Mouse (Mus musculus) midbrain, postnatal 0 days (tissue): Measurements from ENCODE around the gene Angptl4. TPM values are rescaled to one million over a fixed set of nuclear protein-coding genes. Genes with fewer than 3 reads are reported as not detected.

Experiments
- ATAC-seq: fragments of 200-750 bp; cut with Nextera tagmentation; 2 replicates; pipeline ENCODE4 v1.8.0; 2017; ENCODE audit warnings: moderate number of reproducible peaks, mild to moderate bottlenecking, moderate TSS enrichment, moderate library complexity; ENCODE audit not compliant: low FRiP score
- DNase-seq: peaks from one replicate; pipeline ENCODE4 v3.0.0-alpha.2; 2015; ENCODE audit warnings: low spot score
- H3K27ac ChIP-seq: fragments of 300-500 bp; sonication (generic); 2 replicates; pipeline ENCODE4 v1.5.1; 2014; ENCODE audit warnings: low read depth, mild to moderate bottlenecking, low read length, mixed read lengths
- H3K27me3 ChIP-seq: fragments of 300-500 bp; sonication (generic); 2 replicates; pipeline ENCODE4 v1.6.1; 2014; ENCODE audit warnings: low read length, control low read depth, mixed read lengths; ENCODE audit not compliant: insufficient read depth
- H3K36me3 ChIP-seq: fragments of 300-500 bp; sonication (generic); 2 replicates; pipeline ENCODE4 v1.6.1; 2014; ENCODE audit warnings: low read length, control low read depth, mixed read lengths; ENCODE audit not compliant: insufficient read depth
- H3K4me1 ChIP-seq: fragments of 300-500 bp; sonication (generic); 2 replicates; pipeline ENCODE4 v1.6.1; 2014; ENCODE audit warnings: mild to moderate bottlenecking, control low read depth, antibody characterized with exemption, low read length, mixed read lengths; ENCODE audit not compliant: insufficient read depth
- H3K4me2 ChIP-seq: fragments of 300-500 bp; sonication (generic); 2 replicates; pipeline ENCODE4 v1.6.1; 2014; ENCODE audit warnings: low read depth, mild to moderate bottlenecking, low read length, mixed read lengths; ENCODE audit not compliant: poor library complexity, severe bottlenecking
- H3K4me3 ChIP-seq: fragments of 300-500 bp; sonication (generic); 2 replicates; pipeline ENCODE4 v1.5.1; 2014; ENCODE audit warnings: low read depth, mild to moderate bottlenecking, low read length, moderate library complexity
- H3K9ac ChIP-seq: fragments of 300-500 bp; sonication (generic); replicated peaks from 2 replicates; pipeline ENCODE4 v1.6.1; 2014; ENCODE audit warnings: mild to moderate bottlenecking, low read length, moderate library complexity, mixed read lengths; ENCODE audit not compliant: poor library complexity, severe bottlenecking
- H3K9me3 ChIP-seq: fragments of 300-500 bp; sonication (generic); 2 replicates; pipeline ENCODE4 v1.6.1; 2016; ENCODE audit warnings: low read length, control low read depth
- CTCF ChIP-seq: IDR thresholded peaks from 2 replicates; pipeline ENCODE4 v1.5.1; 2016; ENCODE audit warnings: antibody characterized with exemption, mild to moderate bottlenecking
- WGBS: fragments of 180-500 bp; shearing (Covaris S2); extraction: QIAGEN DNeasy Blood & Tissue Kit; methylation state at CpG from one replicate; pipeline ENCODE4 v1.1.7; 2014; 5-methylcytosine and 5-hydroxymethylcytosine counted together
- polyA plus RNA-seq: library from polyadenylated mRNA; unstranded; fragments of >200 nt; fragmentation: Nextera tagmentation; extraction: Ambion mirVana; gene quantifications from 2 replicates; pipeline ENCODE4 v1.2.1, GENCODE M21; 2015
- total RNA-seq: library from RNA; depleted of rRNA; stranded (reverse); fragments of >200 nt; gene quantifications from 2 replicates; pipeline ENCODE4 v1.2.3, GENCODE M21; 2014

The Angptl4 gene
- total and polyA plus RNA-seq, 2 experiments from 2014 or later = 22.5 to 27.5 TPM

DNA sequence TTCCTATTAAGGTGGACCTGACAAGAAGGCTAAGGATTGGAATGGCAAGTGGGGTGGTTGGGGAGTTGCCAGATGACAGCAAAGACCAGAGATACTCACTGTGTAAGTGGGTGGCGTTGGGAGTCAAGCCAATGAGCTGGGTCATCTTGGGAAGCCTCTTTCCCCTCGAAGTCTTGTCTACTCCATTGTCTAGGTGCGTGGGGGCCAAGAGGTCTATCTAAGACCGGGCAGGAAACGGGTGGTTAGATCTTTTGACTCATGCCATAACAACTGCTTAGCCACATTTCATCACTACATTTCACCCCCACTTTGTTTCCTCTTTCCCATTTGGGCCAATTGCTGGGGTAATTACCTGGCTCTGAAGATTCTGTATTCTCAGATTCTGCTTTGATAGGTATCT is 1.2 kb downstream of the Angptl4 start:
- ATAC-seq = no peak
- H3K4me2 ChIP-seq = peak overlapping the region; percentile 79
- WGBS = 80% methylated on average over 5 of the region's 5 CpGs

DNA sequence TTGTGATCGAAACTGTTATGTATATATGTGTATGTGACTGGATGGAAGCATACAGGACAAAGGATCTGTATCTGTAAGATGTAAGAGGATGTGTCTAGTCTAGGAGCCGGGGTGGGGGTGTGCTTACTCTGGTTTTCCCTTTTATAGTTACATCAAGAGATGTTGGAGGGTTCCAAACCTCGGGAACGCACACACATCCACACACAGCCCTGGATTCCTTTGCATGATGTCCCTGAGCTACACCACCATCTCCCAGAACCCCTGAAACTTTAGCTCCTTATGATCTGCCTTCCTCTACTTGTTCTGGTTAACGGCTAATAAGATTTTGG is 1.7 kb downstream of the Angptl4 start:
- Histone ChIP-seq H3K36me3 (peaks cover 7% of the 10 kb centered on the region; the same call in 1 of the 2 replicates), H3K9me3 (no peaks in the 10 kb centered on the region), H3K4me2 (peak overlapping the region; percentile 79), H3K9ac (no peak overlapping the region), H3K27ac (peak overlapping the region; percentile 52), H3K27me3 (no peaks in the 10 kb centered on the region), H3K4me3 (no peak overlapping the region), H3K4me1 (peaks cover 9% of the 10 kb centered on the region; the same call in 1 of the 2 replicates)
- DNase-seq = no peak
- WGBS = 87% methylated on average over 5 of the region's 5 CpGs
- no peak for TF ChIP-seq CTCF
- ATAC-seq = no peak

More for the DNA sequence above, 1.2 kb downstream of the Angptl4 start:
- Histone ChIP-seq H3K4me3 (peak overlapping the region; percentile 43), H3K4me1 (peaks cover 9% of the 10 kb centered on the region; the same call in 1 of the 2 replicates), H3K9me3 (no peaks in the 10 kb centered on the region), H3K36me3 (peaks cover 4% of the 10 kb centered on the region; the same call in 1 of the 2 replicates), H3K9ac (0 out of 2 replicates have a peak overlapping the region, but pooled peaks have one; percentile 55), H3K27ac (peak overlapping the region; percentile 52), H3K27me3 (no peaks in the 10 kb centered on the region)
- no peak for TF ChIP-seq CTCF
- no peak for DNase-seq

DNA sequence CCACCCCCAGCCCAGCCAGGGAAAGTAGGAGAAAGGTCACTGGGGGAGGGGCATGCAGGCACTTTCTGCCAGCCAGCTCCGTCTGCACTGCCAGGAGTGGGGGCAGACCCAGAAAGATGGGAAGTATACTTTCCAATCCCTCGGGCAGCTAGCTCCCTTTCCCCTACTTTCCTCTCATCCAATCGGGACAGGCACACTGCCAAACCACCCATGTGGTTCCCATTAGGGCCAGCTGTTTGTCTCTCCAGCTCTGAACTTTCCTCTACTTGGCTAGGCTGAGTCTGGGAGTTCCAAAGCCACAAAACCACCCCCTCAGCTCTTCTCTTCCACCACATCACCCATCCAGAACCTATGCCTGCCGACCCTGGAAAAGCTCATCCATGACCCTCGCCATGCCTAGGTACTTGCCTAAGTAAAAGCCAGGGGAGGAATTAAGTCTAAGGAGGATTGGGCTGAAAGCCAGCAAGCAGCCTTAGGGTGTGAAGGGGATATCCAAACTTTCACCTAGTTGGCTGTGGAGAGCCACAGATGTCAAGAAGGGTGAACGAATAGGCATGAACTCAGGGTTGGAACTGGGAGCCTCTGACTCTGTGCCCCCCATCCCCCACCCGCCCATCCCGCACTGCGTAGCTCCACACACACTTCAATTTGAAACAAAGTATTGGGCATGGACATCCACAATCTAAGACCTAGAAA is 2.2 kb downstream of the Angptl4 start:
- DNase-seq = peak; percentile 91
- Histone ChIP-seq H3K4me3 (no peak overlapping the region), H3K4me1 (peaks cover 9% of the 10 kb centered on the region; the same call in 1 of the 2 replicates), H3K36me3 (peaks cover 7% of the 10 kb centered on the region; the same call in 1 of the 2 replicates), H3K27me3 (no peaks in the 10 kb centered on the region), H3K9ac (no peak overlapping the region), H3K4me2 (peak overlapping the region; percentile 79), H3K27ac (peak overlapping the region; percentile 52; the same call in 1 of the 2 replicates), H3K9me3 (no peaks in the 10 kb centered on the region)
- ATAC-seq = peak; percentile 75
- 59% methylated on average over 8 of the region's 9 CpGs for WGBS
- TF ChIP-seq CTCF = no peak

DNA sequence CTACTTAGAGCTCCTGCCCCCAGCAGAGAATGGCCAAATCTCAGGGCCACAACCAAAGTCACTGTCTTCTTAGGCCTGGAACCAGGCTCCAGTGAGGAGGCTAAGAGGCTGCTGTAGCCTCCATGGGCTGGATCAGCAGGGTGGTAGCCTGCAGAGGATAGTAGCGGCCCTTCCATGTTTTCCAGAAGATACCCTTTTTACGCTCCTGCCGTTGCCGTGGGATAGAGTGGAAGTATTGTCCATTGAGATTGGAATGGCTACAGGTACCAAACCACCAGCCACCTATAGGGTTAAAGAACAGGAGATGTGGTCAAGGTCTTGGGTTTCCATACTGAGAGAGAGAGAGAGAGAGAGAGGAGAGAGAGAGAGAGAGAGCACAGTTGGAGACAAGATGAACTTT is 6.3 kb downstream of the Angptl4 start:
- Histone ChIP-seq H3K36me3 (peaks cover 7% of the 10 kb centered on the region; the same call in 1 of the 2 replicates), H3K27ac (no peak overlapping the region), H3K9ac (no peak overlapping the region), H3K27me3 (no peaks in the 10 kb centered on the region), H3K4me2 (no peak overlapping the region), H3K9me3 (no peaks in the 10 kb centered on the region), H3K4me3 (no peak overlapping the region), H3K4me1 (no peaks in the 10 kb centered on the region)
- no peak for ATAC-seq
- 91% methylated on average over 4 of the region's 4 CpGs for WGBS
- no peak for DNase-seq
- TF ChIP-seq CTCF = no peak

DNA sequence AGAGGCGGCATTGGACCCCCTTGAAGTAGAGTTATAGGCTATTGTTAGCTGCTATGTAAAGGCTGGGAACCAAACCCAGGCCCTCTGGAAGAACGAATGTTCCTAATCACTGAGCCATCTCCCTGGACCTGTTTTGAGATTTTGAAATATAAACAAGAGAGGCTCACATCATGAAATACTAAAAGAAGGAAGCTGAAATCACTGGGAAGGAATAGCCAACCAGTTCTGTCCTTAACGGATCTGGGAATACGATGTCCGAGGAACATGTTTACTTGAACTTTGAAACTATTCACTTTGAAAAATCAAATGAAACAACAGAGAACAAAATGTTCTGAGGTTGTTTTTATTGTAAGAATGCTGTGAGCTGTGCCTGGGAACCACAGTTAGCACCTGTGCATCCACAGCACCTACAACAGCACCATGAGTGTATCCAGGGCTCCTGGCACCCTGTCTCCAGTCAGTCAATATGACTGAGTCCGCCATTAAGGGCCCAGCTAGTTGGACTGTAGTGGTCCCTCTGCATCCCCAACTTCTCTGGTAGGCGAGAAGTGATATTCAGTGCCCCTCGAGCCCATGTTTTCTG is 7.0 kb downstream of the Angptl4 start:
- ATAC-seq (no peak), DNase-seq (no peak)
- Histone ChIP-seq H3K36me3 (peaks cover 7% of the 10 kb centered on the region; the same call in 1 of the 2 replicates), H3K27ac (no peak overlapping the region), H3K4me2 (no peak overlapping the region), H3K4me1 (no peaks in the 10 kb centered on the region), H3K27me3 (no peaks in the 10 kb centered on the region), H3K4me3 (no peak overlapping the region), H3K9ac (no peak overlapping the region), H3K9me3 (no peaks in the 10 kb centered on the region)
- 89% methylated on average over 8 of the region's 8 CpGs for WGBS
- TF ChIP-seq CTCF = no peak

DNA sequence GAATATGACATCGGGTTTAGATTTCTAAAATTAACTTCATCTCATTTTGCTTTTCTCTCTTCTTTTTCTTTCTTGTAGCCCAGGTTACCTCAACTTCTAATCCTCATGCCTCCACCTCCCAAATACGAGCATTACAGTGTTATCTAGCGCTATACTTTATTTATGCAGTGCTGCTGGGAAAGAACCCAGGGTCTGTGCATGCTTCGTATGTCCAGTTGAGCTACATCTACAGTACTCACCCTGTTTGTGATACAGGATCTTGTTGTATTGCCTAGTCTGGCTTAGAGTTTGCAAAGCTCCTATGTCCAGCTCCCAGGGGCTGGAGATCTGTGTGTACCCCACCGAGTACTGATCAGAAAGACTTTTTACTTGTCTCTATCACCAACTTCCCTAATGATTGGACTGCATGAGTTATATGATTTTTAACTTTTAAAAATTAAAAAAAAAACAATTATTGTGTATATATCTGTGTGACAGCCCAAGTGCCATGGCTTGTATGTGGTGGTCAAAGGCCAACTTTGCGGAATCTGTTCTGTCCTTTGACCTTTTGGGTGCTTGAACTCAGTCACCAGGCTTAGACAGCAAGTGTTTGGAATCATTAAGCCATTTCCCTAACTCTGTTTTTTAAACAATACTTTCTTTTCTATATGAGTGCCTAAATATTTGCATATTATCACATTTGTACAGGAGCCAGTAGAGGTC is 7.6 kb downstream of the Angptl4 start:
- WGBS = 88% methylated on average over 6 of the region's 6 CpGs
- H3K4me1 ChIP-seq = no peaks in the 10 kb centered on the region
- H3K4me3 ChIP-seq = no peak overlapping the region
- DNase-seq (no peak), ATAC-seq (no peak)
- no peak overlapping the region for H3K9ac ChIP-seq
- H3K9me3 ChIP-seq = no peaks in the 10 kb centered on the region
- H3K27ac ChIP-seq = no peak overlapping the region
- H3K27me3 ChIP-seq = no peaks in the 10 kb centered on the region
- H3K4me2 ChIP-seq = no peak overlapping the region
- peaks cover 7% of the 10 kb centered on the region; the same call in 1 of the 2 replicates for H3K36me3 ChIP-seq
- TF ChIP-seq CTCF = no peak
